Mouse (Mus musculus): ENCODE measurements around the gene Pde4d.

The Pde4d gene

DNA sequence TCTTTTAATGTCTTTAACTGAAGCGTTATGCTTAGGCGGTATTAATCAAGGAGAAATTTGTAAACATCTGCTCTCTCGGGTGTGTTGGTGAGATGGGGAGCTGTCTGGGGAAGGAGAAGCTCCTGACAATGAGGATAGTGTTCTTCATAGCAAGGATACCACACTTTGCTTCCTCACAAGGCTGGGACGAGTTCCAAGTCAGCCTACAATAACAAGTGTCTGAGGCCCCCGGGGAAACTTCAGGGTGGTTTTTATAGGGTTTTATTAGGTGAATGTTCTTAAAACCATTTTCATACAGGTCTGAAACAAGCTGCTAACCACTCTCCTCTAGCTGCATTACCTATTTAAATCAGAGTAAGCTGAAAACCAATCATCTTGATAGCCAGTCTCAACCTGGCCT is 1433.9 kb downstream of the Pde4d start:
- in situ Hi-C loops (cut with MboI; ENCODE audit: low pct_unique_long_range_greater_than_20kb in 1 of 2, low sequenced_read_pairs in 2 of 2, unreplicated experiment in 1 of 2) = no loop called here

DNA sequence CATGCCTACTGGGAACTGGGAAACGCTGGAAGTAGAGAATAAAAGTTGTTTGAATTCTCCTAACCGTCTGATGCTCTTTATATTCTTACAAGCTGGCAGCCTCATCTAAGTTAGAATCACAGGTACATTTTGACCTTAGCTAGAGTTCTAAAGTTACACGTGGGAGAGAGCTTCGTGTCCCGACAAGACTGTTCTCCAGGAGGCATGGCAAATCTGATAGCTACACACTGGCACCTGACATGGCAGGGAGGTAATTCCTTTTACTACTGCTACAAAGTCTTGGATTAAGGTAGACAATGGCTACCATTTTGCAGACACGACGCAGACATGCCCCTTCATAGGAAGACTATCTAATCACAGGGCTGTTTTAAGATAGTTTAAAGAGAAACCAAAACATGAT is 1435.1 kb downstream of the Pde4d start:
- in situ Hi-C loops (cut with MboI; ENCODE audit: low pct_unique_long_range_greater_than_20kb in 1 of 2, low sequenced_read_pairs in 2 of 2, unreplicated experiment in 1 of 2) = no loop called here

DNA sequence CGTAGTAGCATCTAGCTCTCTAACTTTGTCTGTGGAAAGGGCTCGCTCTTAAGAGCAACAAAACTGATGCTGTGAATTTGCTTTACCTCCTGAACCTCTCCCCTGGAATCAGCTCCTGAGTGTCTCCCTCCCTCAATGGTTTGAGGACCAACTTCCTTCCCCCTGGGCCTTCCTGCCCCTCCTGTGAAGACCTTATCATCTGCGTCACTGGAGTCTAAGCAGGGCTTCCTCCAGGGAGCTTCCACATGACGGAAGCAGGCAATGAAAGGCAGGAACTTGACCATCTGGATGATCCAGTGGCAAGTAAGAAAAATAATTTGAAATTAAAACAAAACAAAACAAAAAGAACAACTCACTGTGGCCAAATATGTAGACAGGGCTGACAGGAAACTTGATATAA is 1438.5 kb downstream of the Pde4d start:
- in situ Hi-C loops (cut with MboI; ENCODE audit: low pct_unique_long_range_greater_than_20kb in 1 of 2, low sequenced_read_pairs in 2 of 2, unreplicated experiment in 1 of 2) = no loop called here

DNA sequence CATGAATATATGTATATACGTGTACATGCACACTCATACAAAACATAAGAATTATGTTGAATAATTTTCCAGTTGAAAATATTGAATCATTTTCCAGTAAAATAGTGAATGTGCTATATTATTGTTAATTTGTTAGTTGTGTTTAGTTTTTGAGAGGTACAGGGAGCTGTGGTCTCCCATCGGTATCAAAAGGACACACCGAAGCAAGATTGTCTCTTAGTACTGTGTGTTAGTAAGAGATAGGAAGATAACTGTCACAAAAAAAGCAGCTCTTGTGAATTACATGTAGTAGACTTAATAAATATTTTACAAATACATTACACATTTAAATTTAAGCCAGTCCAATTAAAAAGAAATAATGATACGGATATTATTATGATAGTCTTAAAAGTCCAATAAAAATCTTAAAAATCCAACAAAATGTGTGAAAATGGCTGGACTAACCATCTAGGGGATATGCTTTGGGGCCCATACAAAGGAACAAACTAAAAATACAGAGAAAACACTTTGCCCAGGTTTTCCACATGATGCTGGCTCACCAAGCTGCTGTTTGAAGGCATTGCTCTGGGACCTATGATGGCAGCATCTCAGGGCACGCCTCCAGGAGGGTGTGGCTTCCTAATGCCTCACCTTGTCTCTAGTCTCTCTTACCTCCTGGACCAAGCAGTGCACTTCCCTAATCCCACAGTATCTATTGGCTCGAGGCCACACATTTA is 1441.6 kb downstream of the Pde4d start:
- in situ Hi-C loops (cut with MboI; ENCODE audit: low pct_unique_long_range_greater_than_20kb in 1 of 2, low sequenced_read_pairs in 2 of 2, unreplicated experiment in 1 of 2) = no loop called here

DNA sequence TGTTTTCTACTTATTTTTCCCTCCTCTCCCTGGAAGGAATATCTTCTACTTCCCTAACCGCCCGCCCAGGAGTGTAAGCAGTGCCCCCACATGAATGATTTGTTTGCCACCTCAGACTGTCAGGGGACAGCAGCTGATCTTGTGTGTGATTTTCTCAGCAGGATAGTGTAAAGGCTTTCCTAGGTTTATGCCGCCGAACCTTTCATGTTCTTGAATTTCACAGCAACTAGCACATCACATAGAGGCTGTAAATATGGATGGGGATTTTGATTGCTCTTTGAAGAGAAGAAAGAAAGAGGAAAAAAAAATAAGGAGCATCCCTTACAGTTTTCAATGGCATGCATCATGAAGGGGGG is 1442.1 kb downstream of the Pde4d start:
- in situ Hi-C loops (cut with MboI; ENCODE audit: low pct_unique_long_range_greater_than_20kb in 1 of 2, low sequenced_read_pairs in 2 of 2, unreplicated experiment in 1 of 2) = no loop called here

DNA sequence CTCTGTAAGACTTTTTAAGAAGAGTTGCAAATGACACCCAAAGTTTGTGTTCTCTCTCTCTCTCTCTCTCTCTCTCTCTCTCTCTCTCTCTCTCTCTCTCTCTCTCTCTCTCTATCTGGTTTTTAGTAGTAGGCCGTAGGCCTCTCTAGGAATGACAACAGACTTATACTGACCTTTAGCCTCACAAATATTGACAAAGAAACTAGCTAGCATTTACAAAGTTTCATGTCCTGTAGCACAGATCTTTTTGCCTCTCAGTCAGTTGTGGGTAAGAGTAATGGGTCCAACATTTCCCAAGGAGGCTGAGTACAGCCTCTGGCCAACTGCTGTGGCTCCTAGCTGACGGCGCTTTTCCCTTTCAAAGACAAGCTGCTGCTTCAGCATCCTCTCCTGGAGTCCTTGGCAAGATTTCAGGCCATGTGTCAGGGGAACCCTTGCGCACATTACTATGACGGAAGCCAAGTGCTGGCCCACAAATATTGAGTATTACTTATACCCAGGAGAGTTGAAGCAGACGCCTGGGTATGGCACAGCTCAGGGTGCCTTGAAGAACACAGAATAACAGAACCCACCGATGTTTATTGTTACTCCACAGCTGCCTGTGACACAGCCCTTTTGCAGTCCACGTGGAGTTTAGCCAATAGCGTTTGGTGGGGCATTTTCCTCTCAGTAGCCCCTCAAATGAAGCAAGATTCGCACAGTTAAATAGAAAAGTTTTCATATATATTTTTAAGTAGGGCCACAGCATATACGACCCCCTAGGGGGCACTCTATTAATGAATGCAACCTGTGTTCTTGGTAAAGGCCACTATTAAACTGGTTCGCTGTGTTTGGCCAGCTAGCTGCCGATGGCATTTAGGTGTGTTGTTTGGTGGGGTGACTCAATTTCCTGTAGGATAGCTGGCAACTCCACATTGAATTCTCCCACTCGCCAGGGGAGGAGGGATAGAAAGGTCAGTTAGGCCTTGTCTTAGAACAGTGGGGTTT is 1450.0 kb downstream of the Pde4d start:
- in situ Hi-C loops (cut with MboI; ENCODE audit: low pct_unique_long_range_greater_than_20kb in 1 of 2, low sequenced_read_pairs in 2 of 2, unreplicated experiment in 1 of 2) = loop anchor here in 1 of 2 experiments (25.0 kb wide), 3 partner anchors 287 to 662 kb away; partner anchors contain the start of gene Gapt

DNA sequence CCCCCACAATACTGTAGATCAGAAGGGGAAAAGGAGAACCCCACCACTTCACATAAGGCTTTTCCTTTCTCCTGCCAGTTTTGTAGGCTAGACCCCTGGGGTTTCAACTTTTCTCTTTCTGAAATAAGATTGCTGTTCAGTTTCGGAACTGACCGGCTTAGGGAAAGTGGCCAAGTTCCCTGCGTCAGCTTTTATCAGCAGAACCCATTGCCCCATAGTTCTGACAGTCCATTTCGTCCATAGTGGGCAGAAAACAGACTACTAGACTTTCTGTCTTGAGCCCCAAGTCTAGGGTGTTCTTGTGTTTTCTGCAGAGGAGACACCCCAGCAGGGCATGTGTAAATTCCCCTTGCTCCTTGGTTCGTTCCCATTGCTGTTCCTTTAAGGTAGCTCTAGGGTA is 1452.1 kb downstream of the Pde4d start:
- in situ Hi-C loops (cut with MboI; ENCODE audit: low pct_unique_long_range_greater_than_20kb in 1 of 2, low sequenced_read_pairs in 2 of 2, unreplicated experiment in 1 of 2) = loop anchor here in 1 of 2 experiments (25.0 kb wide), 3 partner anchors 290 to 665 kb away; partner anchors contain the start of gene Gapt

DNA sequence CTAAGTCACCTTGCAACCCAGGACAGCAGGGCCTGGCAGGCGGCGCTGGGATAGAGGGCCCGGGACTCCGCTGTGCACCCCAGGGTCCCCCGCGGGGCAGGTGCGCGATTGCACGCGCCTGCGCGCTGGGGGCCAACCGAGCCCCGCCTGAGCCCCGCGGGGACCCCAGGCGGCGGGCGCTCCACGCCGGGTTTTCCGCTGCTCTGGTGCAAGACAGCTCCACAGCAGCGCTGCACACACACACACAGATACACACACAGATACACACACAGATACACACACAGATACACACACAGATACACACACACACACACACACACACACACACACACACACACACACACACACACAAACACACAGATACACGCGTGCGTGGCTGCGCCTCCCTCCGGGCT is 1452.7 kb downstream of the Pde4d start:
- in situ Hi-C loops (cut with MboI; ENCODE audit: low pct_unique_long_range_greater_than_20kb in 1 of 2, low sequenced_read_pairs in 2 of 2, unreplicated experiment in 1 of 2) = loop anchor here in 1 of 2 experiments (25.0 kb wide), 3 partner anchors 290 to 665 kb away; partner anchors contain the start of gene Gapt

DNA sequence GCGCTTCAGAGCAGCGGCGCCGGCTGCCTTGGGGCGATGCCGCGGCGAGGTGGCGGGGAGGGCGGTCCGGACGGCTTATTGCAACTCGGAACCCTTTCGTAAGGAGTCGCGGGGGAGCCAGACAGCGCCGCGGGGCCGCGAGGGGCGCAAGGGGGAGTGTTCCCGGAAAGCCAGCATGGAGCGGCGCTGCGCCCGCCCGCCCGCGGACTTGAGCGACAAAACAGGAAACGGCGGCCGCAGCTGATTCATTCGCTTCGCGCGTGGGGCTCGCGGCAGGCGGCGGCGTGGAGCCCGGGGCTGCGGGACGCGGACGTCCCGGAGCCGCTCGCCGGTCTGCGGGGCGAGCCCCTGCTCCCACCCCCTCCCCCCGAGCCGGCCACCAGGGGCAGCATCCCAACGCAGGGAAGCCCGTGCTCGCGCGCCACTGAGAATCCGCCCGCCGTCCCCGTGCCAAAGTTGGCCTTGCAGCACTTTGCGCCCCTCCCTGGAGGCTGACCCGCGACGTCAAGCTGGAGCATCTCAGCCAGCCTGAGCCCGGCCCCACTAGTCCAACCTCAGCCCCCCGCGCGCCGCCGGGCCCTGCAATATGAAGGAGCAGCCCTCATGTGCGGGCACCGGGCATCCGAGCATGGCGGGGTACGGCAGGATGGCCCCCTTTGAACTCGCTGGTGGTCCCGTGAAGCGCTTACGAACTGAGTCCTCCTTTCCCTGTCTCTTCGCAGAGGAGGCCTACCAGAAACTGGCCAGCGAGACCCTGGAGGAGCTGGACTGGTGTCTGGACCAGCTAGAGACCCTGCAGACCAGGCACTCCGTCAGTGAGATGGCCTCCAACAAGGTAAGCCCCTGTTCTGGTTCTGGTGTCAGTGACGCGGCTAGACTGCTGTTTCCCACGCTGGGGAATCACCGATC is 1453.4 kb downstream of the Pde4d start:
- in situ Hi-C loops (cut with MboI; ENCODE audit: low pct_unique_long_range_greater_than_20kb in 1 of 2, low sequenced_read_pairs in 2 of 2, unreplicated experiment in 1 of 2) = loop anchor here in 1 of 2 experiments (25.0 kb wide), 3 partner anchors 291 to 666 kb away; partner anchors contain the start of gene Gapt

DNA sequence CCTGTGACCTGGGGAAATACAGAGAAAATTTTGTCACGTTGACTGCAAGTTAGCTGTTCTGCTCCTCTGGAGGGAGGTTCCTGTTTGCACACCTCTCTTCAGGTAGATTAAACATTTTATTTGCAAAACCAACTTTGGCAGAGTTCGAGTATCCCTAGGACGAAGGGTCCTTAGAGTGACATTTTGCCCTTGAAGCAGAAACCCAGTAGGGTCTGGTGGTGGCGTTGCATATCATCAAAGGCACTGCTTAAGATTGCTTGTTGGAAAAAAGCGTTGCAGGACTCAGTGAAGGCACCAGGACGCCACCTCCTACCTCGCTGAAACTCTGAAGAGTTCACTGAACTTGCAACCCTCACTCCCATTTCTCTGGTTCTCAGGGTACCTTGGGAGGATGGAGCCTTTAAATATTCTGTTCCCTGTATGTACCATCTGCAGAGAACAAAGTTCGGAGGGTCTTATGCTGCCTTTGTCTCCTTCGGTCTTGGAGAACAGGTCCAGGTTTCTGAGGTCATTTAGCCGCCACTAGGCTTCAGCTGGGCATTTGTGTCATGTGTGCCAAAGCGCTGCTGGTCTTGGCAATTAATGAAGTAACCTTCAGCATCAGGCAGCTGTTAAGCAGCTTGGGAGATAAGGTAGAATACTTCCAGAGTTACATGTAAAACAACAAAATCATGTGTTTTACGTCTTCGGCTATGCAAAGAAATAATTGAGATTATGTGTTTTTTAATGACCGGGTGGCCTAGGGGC is 1454.2 kb downstream of the Pde4d start:
- in situ Hi-C loops (cut with MboI; ENCODE audit: low pct_unique_long_range_greater_than_20kb in 1 of 2, low sequenced_read_pairs in 2 of 2, unreplicated experiment in 1 of 2) = loop anchor here in 1 of 2 experiments (25.0 kb wide), 3 partner anchors 292 to 667 kb away; partner anchors contain the start of gene Gapt

DNA sequence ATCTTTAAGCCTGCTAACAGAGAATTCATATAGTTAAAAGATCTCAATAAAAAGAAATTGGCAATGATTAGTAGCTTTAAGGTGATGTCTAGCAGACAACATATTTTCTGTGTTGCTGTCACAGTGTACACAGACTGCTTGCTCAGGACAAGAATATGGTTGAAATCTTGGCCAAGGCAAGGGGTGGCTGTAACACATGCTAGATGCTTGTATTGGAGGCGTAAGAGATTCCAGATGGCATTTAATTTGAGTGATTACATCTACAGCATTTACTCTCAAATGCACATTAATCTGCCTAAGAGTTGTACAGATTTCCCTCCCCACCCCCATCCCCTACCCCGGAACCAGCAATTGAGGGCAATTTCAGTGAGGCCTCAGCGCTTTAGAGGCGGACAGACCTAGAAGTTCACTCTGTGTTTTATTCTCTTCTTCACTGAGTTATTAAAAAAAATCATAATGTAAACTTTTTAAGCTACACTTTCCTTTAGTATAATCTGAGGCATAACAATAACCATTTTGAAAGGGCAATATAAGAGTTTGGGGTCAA is 1456.7 kb downstream of the Pde4d start:
- in situ Hi-C loops (cut with MboI; ENCODE audit: low pct_unique_long_range_greater_than_20kb in 1 of 2, low sequenced_read_pairs in 2 of 2, unreplicated experiment in 1 of 2) = loop anchor here in 1 of 2 experiments (25.0 kb wide), 3 partner anchors 294 to 669 kb away; partner anchors contain the start of gene Gapt

DNA sequence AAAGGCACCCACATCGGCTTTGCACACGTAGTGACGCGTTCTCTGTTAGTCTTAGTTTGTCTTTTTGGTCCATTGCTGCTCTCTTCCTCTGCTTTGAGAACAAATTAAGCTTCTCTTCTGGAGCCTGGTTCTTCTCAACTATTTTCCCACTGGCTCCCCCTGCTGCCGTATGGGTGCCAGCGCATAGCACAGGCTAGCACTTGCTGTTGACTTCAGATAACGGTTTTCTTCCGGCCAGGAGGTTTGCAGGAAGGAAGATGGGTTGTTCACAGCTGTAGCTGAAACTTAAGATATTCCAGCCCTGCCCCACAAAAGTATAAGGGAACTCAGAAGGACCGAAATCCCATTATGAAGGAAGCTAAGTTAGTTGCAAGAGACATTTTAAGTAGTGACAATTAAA is 1457.9 kb downstream of the Pde4d start:
- in situ Hi-C loops (cut with MboI; ENCODE audit: low pct_unique_long_range_greater_than_20kb in 1 of 2, low sequenced_read_pairs in 2 of 2, unreplicated experiment in 1 of 2) = loop anchor here in 1 of 2 experiments (25.0 kb wide), 3 partner anchors 295 to 670 kb away; partner anchors contain the start of gene Gapt

DNA sequence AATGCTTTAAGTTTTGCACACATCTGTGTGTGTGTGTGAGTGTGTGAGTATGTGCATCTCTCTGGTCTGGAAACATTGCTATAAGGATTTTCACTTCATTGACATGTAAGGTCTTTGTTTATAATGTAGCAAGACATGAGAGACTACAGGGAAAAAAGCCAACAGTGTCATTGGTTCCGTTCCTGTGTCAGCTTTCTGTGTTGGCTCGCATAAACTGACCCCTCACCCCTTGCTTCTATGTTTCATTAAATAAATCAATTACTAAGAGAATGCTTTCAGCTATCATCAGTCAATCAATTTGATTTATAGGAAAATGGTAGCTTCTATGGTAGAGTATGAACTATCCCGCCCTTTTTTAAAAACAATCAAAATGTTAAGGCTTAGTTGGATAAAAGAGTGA is 1458.6 kb downstream of the Pde4d start:
- in situ Hi-C loops (cut with MboI; ENCODE audit: low pct_unique_long_range_greater_than_20kb in 1 of 2, low sequenced_read_pairs in 2 of 2, unreplicated experiment in 1 of 2) = loop anchor here in 1 of 2 experiments (25.0 kb wide), 3 partner anchors 296 to 671 kb away; partner anchors contain the start of gene Gapt

DNA sequence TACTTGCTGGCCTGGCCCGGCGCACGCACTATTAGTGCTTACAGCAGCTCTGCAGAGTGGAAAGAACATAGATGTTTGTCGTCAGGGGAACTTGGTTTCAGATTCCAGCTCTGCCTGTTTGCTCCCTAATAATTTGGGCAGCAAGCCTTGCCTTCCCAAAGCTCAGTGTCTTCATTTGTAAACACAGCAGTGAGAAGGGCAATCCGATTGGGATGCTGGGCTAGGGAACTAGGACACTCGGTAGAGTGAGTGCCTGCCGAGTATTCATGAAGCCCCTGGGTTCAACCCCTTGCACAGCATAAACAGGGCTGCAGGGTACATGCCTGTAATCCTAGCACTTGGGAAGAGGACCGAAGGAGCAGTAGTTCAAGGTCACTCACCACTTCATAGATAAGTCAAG is 1459.4 kb downstream of the Pde4d start:
- in situ Hi-C loops (cut with MboI; ENCODE audit: low pct_unique_long_range_greater_than_20kb in 1 of 2, low sequenced_read_pairs in 2 of 2, unreplicated experiment in 1 of 2) = loop anchor here in 1 of 2 experiments (25.0 kb wide), 3 partner anchors 297 to 672 kb away; partner anchors contain the start of gene Gapt

DNA sequence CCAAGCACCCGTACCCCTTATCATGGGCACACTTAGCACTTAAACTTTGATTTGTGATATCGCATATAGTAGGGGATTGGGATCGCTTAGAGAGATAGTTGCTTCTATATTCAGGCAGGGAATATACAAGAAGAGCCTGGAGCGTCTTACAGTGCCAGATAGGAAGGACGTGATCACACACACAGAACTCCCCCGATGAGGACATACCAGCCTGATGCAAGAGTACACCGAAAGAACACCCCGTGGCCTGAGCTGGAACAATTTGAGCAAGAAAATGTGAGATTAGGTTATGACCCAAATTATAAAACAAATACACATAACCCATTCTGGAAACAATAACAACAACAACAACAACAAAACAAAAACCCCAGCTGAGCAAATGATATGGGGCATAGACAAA is 1461.2 kb downstream of the Pde4d start:
- in situ Hi-C loops (cut with MboI; ENCODE audit: low pct_unique_long_range_greater_than_20kb in 1 of 2, low sequenced_read_pairs in 2 of 2, unreplicated experiment in 1 of 2) = loop anchor here (10.0 to 25.0 kb wide), 4 partner anchors 136 to 674 kb away; partner anchors contain the start of gene Gapt (in 1 of the 2)

DNA sequence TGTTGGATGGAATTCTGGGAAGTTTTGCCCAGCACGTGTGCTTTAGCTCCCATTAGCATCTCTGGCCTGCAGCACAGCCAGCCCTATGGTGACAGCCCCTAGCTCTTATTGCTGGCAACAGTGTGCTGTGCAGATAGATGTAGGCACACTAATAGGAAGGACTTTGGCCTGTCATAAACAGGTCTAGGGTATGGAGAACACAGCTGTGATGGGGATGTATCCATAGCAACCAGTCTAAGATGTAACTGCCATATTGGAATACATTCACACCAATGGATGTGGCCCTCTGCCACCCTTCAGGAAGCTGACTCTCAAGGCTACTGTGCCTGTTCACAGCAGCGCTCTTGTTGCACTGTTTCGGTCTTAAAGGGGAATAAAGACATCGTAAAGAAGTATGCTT is 1462.9 kb downstream of the Pde4d start:
- in situ Hi-C loops (cut with MboI; ENCODE audit: low pct_unique_long_range_greater_than_20kb in 1 of 2, low sequenced_read_pairs in 2 of 2, unreplicated experiment in 1 of 2) = loop anchor here (10.0 to 25.0 kb wide), 4 partner anchors 138 to 675 kb away; partner anchors contain the start of gene Gapt (in 1 of the 2)

DNA sequence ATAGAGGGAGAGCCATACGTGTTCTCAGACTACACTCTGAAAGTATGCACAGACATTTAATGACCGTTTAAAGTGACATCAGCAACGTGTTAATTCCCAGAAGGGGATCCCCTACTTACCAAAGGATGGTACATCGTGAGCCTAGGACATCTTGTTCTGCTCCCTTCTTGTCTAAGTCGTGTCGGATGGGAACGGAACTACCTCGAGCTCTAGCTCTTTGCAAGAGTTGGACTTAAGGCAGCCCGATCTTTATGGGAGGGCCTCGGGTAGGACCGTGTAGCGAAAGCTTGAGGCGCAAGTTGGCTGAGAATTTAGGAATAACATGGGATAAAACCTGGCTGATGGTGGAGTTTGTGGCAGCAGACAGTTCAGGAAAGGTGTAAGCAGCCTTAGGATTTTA is 1464.5 kb downstream of the Pde4d start:
- in situ Hi-C loops (cut with MboI; ENCODE audit: low pct_unique_long_range_greater_than_20kb in 1 of 2, low sequenced_read_pairs in 2 of 2, unreplicated experiment in 1 of 2) = loop anchor here (10.0 to 25.0 kb wide), 4 partner anchors 139 to 677 kb away; partner anchors contain the start of gene Gapt (in 1 of the 2)
